Mouse (Mus musculus): ENCODE results near the gene Fxyd3. TPM values are rescaled to one million over a fixed set of nuclear protein-coding genes. Genes with fewer than 3 reads are reported as not detected.

Gene Fxyd3
- polyA plus RNA-seq, 1 experiment from 2014 or later, result not detected

- Histone ChIP-seq H3K27ac (no peak overlapping the region), H3K36me3 (ENCODE audit: poor library complexity, severe bottlenecking) (no peaks in the 10 kb centered on the region), H3K4me2 (no peak overlapping the region), H3K27me3 (no peaks in the 10 kb centered on the region), H3K9ac (no peak overlapping the region), H3K4me3 (no peak overlapping the region), H3K4me1 (no peaks in the 10 kb centered on the region; the same call in 1 of the 2 replicates), H3K9me3 (replicated peaks) (no peaks in the 10 kb centered on the region)
- ATAC-seq, result no peak
- 87% methylated on average over 7 of the region's 7 CpGs for whole genome bisulfite sequencing
Observed at GRCm38 (mm10) chr7:31060621-31061010, 15.9 kb downstream of the Fxyd3 start.

- peaks cover 5% of the 10 kb centered on the region for H3K4me1 ChIP-seq
- ATAC-seq, result no peak
- no peak overlapping the region for H3K4me2 ChIP-seq
- H3K36me3 ChIP-seq (ENCODE audit: poor library complexity, severe bottlenecking), result no peaks in the 10 kb centered on the region
- H3K27me3 ChIP-seq, result peaks cover 2% of the 10 kb centered on the region; the same call in 1 of the 2 replicates
- no peaks in the 10 kb centered on the region for H3K9me3 ChIP-seq (replicated peaks)
- H3K4me3 ChIP-seq, result no peak overlapping the region
- WGBS, result 68% methylated on average over 11 of the region's 11 CpGs
- no peak overlapping the region for H3K9ac ChIP-seq
- no peak overlapping the region for H3K27ac ChIP-seq
Observed at GRCm38 (mm10) chr7:31059919-31060620, 16.4 kb downstream of the Fxyd3 start.

- no peak within 1 kb of the TSS for H3K4me2 ChIP-seq
- H3K36me3 ChIP-seq (ENCODE audit: poor library complexity, severe bottlenecking), result no peaks in the 10 kb centered on the region
- H3K27ac ChIP-seq, result no peak within 1 kb of the TSS
- peaks cover 11% of the 10 kb centered on the region for H3K27me3 ChIP-seq
- no peak within 1 kb of the TSS for H3K9ac ChIP-seq
- ATAC-seq, result peak; percentile 80; the same call in 1 of the 2 replicates
- 2% methylated on average over 2 of the region's 2 CpGs for WGBS
- no peak within 1 kb of the TSS for H3K4me3 ChIP-seq
- peaks cover 10% of the 10 kb centered on the region for H3K4me1 ChIP-seq
- H3K9me3 ChIP-seq (replicated peaks), result no peaks in the 10 kb centered on the region
Observed at GRCm38 (mm10) chr7:31059108-31059507, 17.4 kb downstream of the Fxyd3 start, which contains the start of gene Lgi4. TSS of gene Lgi4 (plus strand) at chr7:31059342.

GRCm38 (mm10) chr7:31058211-31058610 lies 18.3 kb downstream of the Fxyd3 start:
- Histone ChIP-seq H3K36me3 (ENCODE audit: poor library complexity, severe bottlenecking) (no peaks in the 10 kb centered on the region), H3K9ac (no peak overlapping the region), H3K4me1 (peaks cover 10% of the 10 kb centered on the region), H3K9me3 (replicated peaks) (no peaks in the 10 kb centered on the region), H3K27ac (no peak overlapping the region), H3K4me2 (no peak overlapping the region), H3K4me3 (no peak overlapping the region), H3K27me3 (peaks cover 20% of the 10 kb centered on the region)
- WGBS, result 84% methylated on average over 6 of the region's 6 CpGs
- no peak for ATAC-seq

GRCm38 (mm10) chr7:31057730-31058129 lies 18.8 kb downstream of the Fxyd3 start:
- no peak overlapping the region for H3K4me2 ChIP-seq
- H3K4me3 ChIP-seq, result no peak overlapping the region
- H3K9ac ChIP-seq, result no peak overlapping the region
- ATAC-seq, result no peak
- H3K4me1 ChIP-seq, result peaks cover 11% of the 10 kb centered on the region
- peaks cover 25% of the 10 kb centered on the region for H3K27me3 ChIP-seq
- H3K27ac ChIP-seq, result no peak overlapping the region
- 75% methylated on average over 5 of the region's 5 CpGs for WGBS
- H3K9me3 ChIP-seq (replicated peaks), result no peaks in the 10 kb centered on the region
- no peaks in the 10 kb centered on the region for H3K36me3 ChIP-seq (ENCODE audit: poor library complexity, severe bottlenecking)

GRCm38 (mm10) chr7:31057071-31057470 lies 19.4 kb downstream of the Fxyd3 start, which contains the start of gene Fxyd1:
TSS of gene Fxyd1 (minus strand) at chr7:31057199.
- H3K36me3 ChIP-seq (ENCODE audit: poor library complexity, severe bottlenecking), result no peaks in the 10 kb centered on the region
- H3K4me1 ChIP-seq, result peaks cover 17% of the 10 kb centered on the region
- no peaks in the 10 kb centered on the region for H3K9me3 ChIP-seq (replicated peaks)
- no peak within 1 kb of the TSS for H3K4me2 ChIP-seq
- no peak within 1 kb of the TSS for H3K4me3 ChIP-seq
- whole genome bisulfite sequencing, result 73% methylated on average over 2 of the region's 2 CpGs
- ATAC-seq, result no peak
- no peak within 1 kb of the TSS for H3K27ac ChIP-seq
- H3K27me3 ChIP-seq, result peaks cover 32% of the 10 kb centered on the region
- H3K9ac ChIP-seq, result no peak within 1 kb of the TSS

- no peaks in the 10 kb centered on the region for H3K36me3 ChIP-seq (ENCODE audit: poor library complexity, severe bottlenecking)
- no peak overlapping the region for H3K27ac ChIP-seq
- H3K4me1 ChIP-seq, result peaks cover 24% of the 10 kb centered on the region
- WGBS, result 79% methylated on average over 7 of the region's 7 CpGs
- peaks cover 38% of the 10 kb centered on the region for H3K27me3 ChIP-seq
- H3K9ac ChIP-seq, result no peak overlapping the region
- no peak overlapping the region for H3K4me3 ChIP-seq
- H3K4me2 ChIP-seq, result no peak overlapping the region
- ATAC-seq, result no peak
- H3K9me3 ChIP-seq (replicated peaks), result no peaks in the 10 kb centered on the region
Observed at GRCm38 (mm10) chr7:31056448-31056847, 20.1 kb downstream of the Fxyd3 start.

- Histone ChIP-seq H3K4me1 (peaks cover 29% of the 10 kb centered on the region), H3K27me3 (peaks cover 44% of the 10 kb centered on the region), H3K36me3 (ENCODE audit: poor library complexity, severe bottlenecking) (no peaks in the 10 kb centered on the region), H3K27ac (no peak overlapping the region), H3K4me2 (no peak overlapping the region), H3K9ac (no peak overlapping the region), H3K4me3 (no peak overlapping the region), H3K9me3 (replicated peaks) (no peaks in the 10 kb centered on the region)
- ATAC-seq, result no peak
- 3% methylated on average over 3 of the region's 4 CpGs for WGBS
Observed at GRCm38 (mm10) chr7:31055883-31056282, 20.6 kb downstream of the Fxyd3 start.

GRCm38 (mm10) chr7:31055354-31055824 lies 21.1 kb downstream of the Fxyd3 start:
- no peak for ATAC-seq
- H3K9ac ChIP-seq, result no peak overlapping the region
- WGBS, result 4% methylated on average over 10 of the region's 10 CpGs
- H3K9me3 ChIP-seq (replicated peaks), result no peaks in the 10 kb centered on the region
- no peak overlapping the region for H3K4me3 ChIP-seq
- H3K4me1 ChIP-seq, result peaks cover 34% of the 10 kb centered on the region
- peaks cover 48% of the 10 kb centered on the region for H3K27me3 ChIP-seq
- H3K27ac ChIP-seq, result no peak overlapping the region
- no peak overlapping the region for H3K4me2 ChIP-seq
- no peaks in the 10 kb centered on the region for H3K36me3 ChIP-seq (ENCODE audit: poor library complexity, severe bottlenecking)

GRCm38 (mm10) chr7:31054661-31055320 lies 21.7 kb downstream of the Fxyd3 start:
- 40% methylated on average over 11 of the region's 11 CpGs for WGBS
- H3K4me2 ChIP-seq, result no peak overlapping the region
- H3K4me3 ChIP-seq, result no peak overlapping the region
- H3K27ac ChIP-seq, result no peak overlapping the region
- H3K27me3 ChIP-seq, result peaks cover 53% of the 10 kb centered on the region
- no peak overlapping the region for H3K9ac ChIP-seq
- peaks cover 40% of the 10 kb centered on the region for H3K4me1 ChIP-seq
- H3K9me3 ChIP-seq (replicated peaks), result no peaks in the 10 kb centered on the region
- no peaks in the 10 kb centered on the region for H3K36me3 ChIP-seq (ENCODE audit: poor library complexity, severe bottlenecking)
- ATAC-seq, result no peak

- H3K36me3 ChIP-seq (ENCODE audit: poor library complexity, severe bottlenecking), result no peaks in the 10 kb centered on the region
- no peak overlapping the region for H3K4me3 ChIP-seq
- H3K9ac ChIP-seq, result no peak overlapping the region
- no peak overlapping the region for H3K27ac ChIP-seq
- no peak overlapping the region for H3K4me2 ChIP-seq
- H3K4me1 ChIP-seq, result peaks cover 48% of the 10 kb centered on the region
- no peaks in the 10 kb centered on the region for H3K9me3 ChIP-seq (replicated peaks)
- peaks cover 60% of the 10 kb centered on the region for H3K27me3 ChIP-seq
- ATAC-seq, result no peak
- WGBS, result 30% methylated on average over 10 of the region's 10 CpGs
Observed at GRCm38 (mm10) chr7:31053882-31054447, 22.5 kb downstream of the Fxyd3 start.
